Mouse (Mus musculus) cortical plate, adult 2 months (tissue): ENCODE results near the gene Zbtb7a.

Experiments
- CTCF ChIP-seq: fragments of 200-500 bp; IDR thresholded peaks from 2 replicates; pipeline ENCODE4 v1.5.1; 2011; ENCODE audit warnings: mild to moderate bottlenecking, control low read depth, low read length; ENCODE audit not compliant: insufficient read depth; ENCODE audit errors: extremely low read depth
- POLR2A ChIP-seq: fragments of 200-500 bp; IDR thresholded peaks from 2 replicates; pipeline ENCODE4 v1.6.1; 2011; ENCODE audit warnings: mild to moderate bottlenecking, low read length, control low read depth; ENCODE audit not compliant: insufficient read depth; ENCODE audit errors: extremely low read depth

DNA sequence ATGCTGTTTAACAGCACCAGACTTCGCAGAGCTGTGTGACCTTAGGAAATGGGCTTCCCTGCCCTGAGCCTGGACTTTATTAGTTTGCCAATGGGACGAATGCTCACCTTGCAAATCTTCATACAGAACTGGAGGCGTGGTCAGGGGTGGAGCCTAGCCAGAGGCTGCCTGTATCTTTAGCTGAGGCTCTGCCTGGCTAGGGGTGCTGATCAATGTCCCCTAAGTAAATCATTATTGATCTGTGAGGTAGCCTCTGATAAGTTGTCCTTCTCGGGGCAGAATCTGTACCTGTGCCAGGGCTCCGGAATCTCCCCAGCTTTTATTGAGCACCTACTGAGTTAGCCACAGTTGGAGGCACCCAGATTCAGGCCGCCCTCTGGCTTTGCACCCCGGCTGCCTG is 44.4 kb upstream of the Zbtb7a start:
- TF ChIP-seq CTCF (no peak), POLR2A (no peak)
